Mouse (Mus musculus) liver, postnatal 0 days (tissue): ENCODE measurements at regions not wholly inside any gene's neighbourhood (a gene's known extent, or its start where the extent isn't known, plus 50 kb on each side); places are given as distances from the start of the nearest gene placed in this dataset.

Experiments
- CTCF ChIP-seq: sonication (generic); IDR thresholded peaks from 2 replicates; pipeline ENCODE4 v1.5.1; 2016; ENCODE audit warnings: antibody characterized with exemption, low read depth
- EP300 ChIP-seq: IDR thresholded peaks from 2 replicates; pipeline ENCODE4 v1.6.1; 2016; ENCODE audit warnings: antibody characterized with exemption, low read depth, mild to moderate bottlenecking

- TF ChIP-seq CTCF (no peak), EP300 (no peak)
Measured at GRCm38 (mm10) chr14:76733258-76733823, 176.7 kb upstream of the Serp2 start.
